Mouse (Mus musculus) C2C12 (cell line): ENCODE measurements around the gene Dhh.

Source experiments
- CEBPB ChIP-seq: IDR thresholded peaks from one replicate; pipeline ENCODE4 v1.6.1; 2011; ENCODE audit warnings: low read depth, mild to moderate bottlenecking, control low read depth, moderate library complexity
- CTCF ChIP-seq: IDR thresholded peaks from one replicate; pipeline ENCODE4 v1.5.1; 2011; ENCODE audit not compliant: control insufficient read depth, insufficient read depth, insufficient read length
- FOSL1 ChIP-seq: IDR thresholded peaks from one replicate; pipeline ENCODE4 v1.8.0; 2011; ENCODE audit warnings: mild to moderate bottlenecking, low read length; ENCODE audit not compliant: poor library complexity, insufficient read depth, severe bottlenecking
- MAX ChIP-seq: IDR thresholded peaks from one replicate; pipeline ENCODE4 v1.6.1; 2011; ENCODE audit warnings: mild to moderate bottlenecking, control low read depth
- MYOG ChIP-seq: IDR thresholded peaks from one replicate; pipeline ENCODE4 v1.6.1; 2011; ENCODE audit not compliant: control insufficient read depth, insufficient read length; ENCODE audit errors: extremely low read depth
- USF1 ChIP-seq: IDR thresholded peaks from one replicate; pipeline ENCODE4 v1.6.1; 2011; ENCODE audit warnings: low read depth, mild to moderate bottlenecking, control low read depth, moderate library complexity

- TF ChIP-seq CTCF (no peak), CEBPB (no peak), USF1 (no peak), FOSL1 (no peak), MAX (no peak), MYOG (no peak)
Measured at GRCm38 (mm10) chr15:98859319-98860043, 38.9 kb downstream of the Dhh start.
